Mouse (Mus musculus): ENCODE data around the gene Fam166a.

The Fam166a gene

DNA sequence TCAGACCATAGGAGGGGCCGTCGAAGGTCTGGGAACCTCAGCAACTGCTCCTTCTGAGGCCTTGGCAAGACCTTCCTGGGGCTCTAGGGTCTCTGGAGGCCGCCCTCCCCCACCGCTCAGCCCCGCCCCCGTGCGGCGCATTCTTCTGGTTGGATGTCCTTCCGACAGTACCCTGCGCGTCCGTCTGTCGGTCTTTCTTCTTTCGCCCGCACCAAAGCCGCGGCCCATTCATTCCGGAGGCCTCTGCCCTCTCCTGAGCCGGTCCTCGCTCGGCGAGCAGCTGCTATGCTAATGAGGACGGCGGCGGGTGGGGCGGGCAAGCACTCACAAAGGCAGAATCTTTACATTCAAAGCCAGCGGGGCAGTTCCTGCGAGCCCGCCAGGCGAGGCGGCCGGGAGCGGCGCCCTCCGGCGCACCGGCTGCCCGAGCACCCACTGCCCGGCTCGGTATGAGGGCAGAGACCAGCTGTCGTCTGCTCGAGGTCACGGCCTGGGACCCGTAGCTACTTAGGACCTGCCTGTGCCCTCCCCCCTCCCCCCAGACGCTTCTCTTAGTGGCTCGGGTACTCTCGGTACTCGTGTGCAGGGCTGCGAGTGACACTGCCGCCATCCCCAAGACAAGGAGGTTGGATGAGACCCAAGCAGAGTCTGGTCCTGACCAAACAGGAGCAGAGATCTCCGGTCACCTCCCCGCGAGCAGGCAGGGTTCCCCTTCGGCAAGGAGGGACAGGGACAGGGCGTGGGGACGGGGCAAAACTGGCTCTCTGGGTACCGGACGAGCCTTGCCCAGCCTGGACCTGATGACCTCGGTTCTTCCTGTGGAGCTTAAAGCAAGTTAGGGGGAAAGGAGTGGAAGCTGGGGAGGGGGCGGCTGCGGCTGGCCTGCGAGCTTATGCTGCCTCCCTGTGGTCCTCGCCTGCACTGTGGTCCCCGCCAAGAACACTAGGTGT, 32.6 kb upstream of the Fam166a start:
- DNase-seq (ENCODE audit: low spot score in 2 of 2) = peak; percentile 52 to 74

DNA sequence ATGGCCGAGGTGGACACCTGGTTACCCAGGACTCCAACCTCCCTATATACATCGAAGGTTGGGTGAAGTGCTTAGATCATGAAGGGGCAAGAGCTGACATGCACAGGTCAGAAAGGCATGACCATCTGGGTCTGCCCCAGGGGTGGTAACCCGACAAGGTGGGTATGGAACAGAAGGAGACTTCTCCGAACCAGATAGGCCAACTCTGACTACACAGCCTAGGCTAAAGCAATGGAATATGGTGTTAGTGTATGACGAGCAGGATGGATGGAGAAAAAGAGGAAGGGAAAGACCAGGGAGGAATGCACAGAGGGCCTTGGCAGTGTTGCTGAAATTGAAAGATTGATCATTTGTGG, 32.0 kb upstream of the Fam166a start:
- no peak for DNase-seq (ENCODE audit: low spot score in 2 of 2)

DNA sequence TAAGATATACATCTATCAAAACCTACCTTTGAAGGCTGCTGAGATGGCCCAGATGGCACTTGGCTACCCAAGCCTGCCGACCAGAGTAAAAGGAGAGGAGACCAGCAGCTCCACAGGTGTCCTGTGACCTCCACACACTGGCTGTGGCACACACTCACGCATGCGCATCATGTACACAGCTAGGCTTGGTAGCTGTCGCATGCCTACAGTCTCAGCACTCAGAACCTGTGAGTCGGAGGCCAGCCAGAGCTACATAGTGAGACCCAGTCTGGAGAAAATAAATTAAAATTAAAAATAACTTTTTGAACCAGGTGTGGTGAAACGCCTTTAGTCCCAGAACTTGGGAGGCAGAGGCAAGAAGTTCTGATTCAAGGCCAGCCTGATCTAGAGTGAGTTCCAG, 30.7 kb upstream of the Fam166a start:
- DNase-seq (ENCODE audit: low spot score in 2 of 2) = no peak

- peak; percentile 67 to 86 for DNase-seq (ENCODE audit: low spot score in 2 of 2)
Observed at GRCm38 (mm10) chr2:25193330-25193770, 25.2 kb upstream of the Fam166a start.

DNA sequence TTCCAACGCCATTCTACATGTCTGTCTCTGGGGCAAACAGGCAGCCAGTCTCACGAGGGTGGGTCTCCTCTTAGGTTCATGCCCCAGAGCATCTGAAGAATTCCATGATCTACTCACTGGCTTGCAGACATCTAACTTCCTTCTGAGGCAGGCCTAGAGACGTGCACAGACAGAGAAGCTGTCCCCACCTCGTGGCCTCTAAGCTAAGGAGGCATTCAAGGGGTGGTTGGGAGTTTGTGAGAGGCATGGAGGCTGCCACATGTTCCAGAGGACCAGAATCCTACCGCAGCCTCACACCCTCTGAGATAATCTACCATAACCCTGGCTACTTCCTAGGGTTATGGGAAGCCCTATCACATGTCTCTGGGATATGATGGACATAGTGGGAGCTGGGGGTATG, 24.5 kb upstream of the Fam166a start:
- no peak for DNase-seq (ENCODE audit: low spot score in 2 of 2)

DNA sequence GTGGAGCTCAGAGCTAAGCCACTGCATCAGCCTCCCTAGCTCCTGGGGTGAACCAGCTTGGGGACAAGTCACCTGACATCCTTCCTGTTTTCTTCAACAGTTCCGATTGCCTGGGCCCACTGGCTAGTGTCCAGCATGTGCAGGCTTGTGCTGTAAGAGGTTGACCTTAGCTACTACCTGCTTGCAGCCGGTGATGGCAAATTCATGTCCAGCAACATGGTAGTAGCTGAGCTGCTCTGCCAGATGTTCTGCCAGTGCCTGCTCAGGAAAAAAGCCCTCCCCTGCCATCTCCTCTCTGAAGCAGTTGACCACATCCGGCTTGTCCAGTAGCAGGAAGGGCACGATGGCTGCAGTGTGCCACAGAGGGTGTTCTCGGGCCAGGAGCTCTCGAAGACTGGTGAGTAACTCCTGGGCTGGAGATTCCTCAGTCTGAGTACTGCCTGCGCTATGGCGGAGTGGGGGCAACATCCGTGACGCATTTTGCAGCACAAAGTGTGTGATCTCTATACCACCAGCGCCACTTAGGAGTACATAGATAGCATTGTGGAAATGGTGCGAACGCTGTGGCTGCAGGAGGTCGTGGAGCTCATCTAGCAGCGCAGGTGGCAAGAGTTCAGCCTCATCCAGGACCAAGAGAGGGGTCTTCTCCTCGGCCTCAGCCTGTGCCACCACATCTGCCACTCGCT, 23.9 kb upstream of the Fam166a start:
- DNase-seq (ENCODE audit: low spot score in 2 of 2) = peak; percentile 45 to 48

DNA sequence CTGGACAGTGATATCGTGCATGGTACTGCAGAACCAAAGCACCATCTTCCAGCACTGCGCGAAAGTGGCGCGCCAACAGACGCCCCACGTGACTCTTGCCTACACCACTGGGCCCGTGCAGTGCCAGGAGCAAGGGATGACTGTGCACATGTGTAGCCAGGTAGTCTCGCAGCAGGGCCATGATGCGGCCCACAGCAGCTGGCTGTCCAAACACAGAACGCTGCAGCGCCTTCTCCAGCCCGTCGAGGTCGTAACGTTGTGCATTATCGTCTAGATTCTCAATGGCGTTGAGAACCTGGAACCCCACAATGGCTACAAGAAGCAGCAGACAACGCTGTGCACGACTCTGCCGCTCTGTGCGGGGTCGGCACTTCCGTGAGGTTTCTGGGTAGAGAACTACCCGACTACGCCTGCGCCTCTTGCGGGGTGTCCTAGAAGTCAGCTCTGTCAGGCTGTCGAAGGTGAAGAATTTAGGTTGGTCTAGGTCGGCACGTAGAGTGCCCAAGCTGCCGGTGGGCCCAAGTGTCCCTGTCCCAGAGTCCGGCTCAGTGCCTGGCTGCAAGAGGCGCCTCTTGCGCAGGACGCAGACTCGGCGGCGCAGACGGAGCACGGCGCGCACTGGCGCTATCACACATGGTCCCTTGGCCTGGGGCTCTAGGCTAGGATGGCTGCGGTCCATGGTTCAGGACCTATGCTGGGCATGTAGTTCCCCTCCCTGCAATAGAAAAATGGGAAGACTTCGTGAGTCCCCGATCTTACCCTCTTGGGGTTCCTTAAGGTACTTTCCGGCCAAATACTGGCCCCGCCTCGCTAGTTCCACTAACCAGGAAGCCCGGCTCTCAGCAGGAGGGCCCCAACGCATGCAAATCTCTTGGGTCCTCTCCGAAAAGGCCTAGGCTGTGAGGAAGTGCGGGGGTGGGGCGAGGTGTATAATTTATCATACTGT, 23.1 kb upstream of the Fam166a start:
- peak; percentile 65 to 88 for DNase-seq (ENCODE audit: low spot score in 2 of 2)

DNA sequence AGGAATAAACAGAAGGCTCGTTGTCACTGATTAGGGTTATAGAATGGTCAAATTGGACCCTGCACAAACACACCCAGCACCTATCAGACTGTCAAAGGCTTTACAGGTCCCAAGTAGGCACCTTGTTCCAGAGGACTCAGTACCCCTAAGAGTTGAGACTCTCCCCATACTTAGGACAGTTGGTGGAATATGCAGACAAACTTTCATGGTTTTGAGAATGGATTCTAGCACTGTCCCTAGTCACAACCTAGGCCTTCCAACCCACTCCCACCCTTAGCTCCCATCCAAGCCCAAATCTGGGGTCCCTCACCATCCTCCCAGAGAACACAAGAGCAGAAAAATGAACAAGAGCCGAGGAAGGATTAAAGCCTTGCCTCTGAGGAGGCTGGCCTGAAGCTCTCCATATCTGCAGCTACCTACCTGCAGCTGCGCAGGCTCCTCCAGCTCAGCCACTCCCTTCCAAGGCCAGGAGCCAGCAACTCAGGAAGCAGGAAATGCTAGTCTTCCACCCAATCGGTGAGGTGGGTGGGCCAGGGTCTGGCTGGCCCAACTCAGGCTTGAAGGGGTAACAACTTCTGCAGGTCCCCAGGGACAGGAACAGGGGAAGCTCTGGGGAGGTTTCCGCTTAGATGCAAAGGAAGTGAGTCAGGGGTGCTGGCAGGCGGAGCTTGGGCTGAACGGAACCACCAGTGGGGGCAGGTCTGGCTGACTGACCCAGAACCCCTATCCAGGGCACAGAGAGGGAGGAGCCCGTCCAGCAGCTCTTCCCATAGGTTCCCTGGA, 22.2 kb upstream of the Fam166a start, which contains the start of gene Tor4a:
Gene Tor4a (minus strand): TSS at position 715 of the 783 bp plus-strand sequence.
- DNase-seq (ENCODE audit: low spot score in 2 of 2) = peak; percentile 62 to 83

DNA sequence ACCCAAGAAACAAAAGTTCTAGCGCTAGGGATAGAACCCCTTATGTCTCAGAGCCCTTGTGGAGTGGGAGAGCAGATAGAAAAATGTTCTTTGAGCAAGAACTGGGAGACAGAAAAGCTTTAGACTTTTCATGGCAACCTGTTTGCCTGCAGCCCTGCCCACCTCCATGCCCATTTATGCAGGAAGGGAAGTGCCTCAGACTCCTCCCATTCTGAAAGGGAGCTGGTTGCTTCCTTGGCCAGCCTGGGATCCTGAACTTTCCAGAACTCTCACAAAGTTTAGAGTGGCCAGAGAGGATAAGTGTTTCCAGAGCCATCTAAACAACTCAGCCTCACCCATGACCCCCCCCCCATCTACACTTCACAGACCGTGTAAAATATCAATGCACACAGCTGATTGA, 21.4 kb upstream of the Fam166a start:
- no peak for DNase-seq (ENCODE audit: low spot score in 2 of 2)

GRCm38 (mm10) chr2:25197946-25198345, 20.6 kb upstream of the Fam166a start:
- DNase-seq (ENCODE audit: low spot score in 2 of 2) = no peak

DNA sequence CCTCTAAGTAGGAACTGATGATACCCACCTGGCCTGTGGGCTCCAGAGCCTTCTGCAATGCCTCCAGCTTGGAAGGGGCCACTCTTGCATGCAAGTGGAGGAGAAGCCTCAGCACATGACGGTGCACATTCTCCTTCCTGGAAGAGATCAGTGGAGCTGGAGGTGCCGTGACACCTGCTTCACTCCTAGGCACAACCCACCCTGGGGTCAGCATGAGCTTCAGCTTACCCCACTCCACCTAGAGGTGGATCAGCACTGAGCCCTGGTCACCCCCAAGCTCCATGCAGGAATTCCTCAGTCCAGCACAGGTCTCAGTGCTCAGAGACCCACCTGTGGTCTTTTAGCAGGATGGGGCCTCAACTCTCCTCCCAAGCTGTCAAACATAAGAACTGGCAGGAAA, 17.9 kb upstream of the Fam166a start:
- no peak for DNase-seq (ENCODE audit: low spot score in 2 of 2)

DNA sequence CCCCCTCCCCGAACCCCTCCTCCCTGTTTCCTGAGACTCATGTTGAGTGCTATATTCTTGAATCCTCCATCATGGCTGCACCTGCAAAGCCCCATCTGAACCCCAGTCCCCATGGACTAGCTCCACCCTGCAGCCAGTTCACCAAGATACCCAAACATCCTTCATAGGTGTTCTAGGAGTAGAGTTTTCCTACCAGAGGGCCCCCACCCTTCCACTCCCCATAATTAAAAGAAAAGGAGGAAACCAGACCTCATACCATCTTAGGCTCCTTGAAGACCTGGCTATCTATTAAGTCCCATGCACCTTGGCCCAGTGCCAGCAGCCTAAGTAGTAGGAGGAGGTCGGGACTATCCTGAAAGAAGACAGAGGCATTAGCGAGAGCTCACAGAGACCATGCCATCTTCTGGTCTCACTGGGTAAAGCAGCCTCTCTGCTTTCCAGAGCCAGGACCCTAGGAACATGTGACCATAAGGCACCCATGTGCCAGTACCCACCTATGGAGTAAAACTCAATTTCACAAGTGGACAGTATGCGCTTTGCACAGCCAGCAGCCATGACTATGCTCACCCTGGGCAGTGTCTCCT, 14.8 kb upstream of the Fam166a start:
- peak in 1 of 2 experiments; percentile 75 for DNase-seq (ENCODE audit: low spot score in 2 of 2)

DNA sequence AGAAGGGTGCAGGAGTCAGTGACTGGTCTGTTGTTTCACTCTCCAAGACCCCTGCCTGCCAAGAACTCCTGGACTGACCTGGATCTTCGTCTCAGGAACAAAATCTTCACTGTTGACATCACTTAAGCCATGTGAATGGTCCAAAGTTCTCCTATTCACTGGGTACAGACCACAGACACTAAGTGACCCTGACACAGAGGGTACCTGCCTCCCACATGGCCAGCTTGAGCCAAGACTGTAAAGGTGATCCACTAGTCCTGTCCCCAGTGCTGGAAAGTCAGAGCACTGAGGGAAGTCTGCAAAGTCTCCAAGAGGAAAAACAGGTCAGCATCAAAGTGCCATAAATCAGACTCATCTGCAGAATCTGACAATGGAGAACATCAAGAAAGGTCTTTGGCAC, 11.0 kb upstream of the Fam166a start:
- DNase-seq (ENCODE audit: low spot score in 2 of 2) = no peak

DNA sequence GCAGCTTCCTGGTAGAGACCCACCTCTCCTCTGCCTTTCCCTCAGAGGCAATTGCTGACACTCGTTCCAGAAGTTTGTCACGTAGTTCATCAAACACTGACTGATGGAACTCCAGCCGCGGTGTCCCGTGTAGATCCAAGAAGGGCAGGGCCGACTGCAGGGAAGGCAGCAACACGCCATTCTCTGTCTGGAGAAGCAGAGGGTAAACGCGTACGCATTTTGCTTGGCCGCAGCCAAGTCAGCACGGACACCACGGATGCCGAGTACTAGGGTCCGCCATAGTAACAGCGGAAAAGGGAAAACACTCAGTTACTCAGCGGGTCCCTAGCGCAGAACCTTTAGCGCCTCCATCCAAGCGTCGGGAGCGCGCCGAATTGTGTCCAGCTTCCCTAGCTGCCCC, 7.9 kb upstream of the Fam166a start:
- DNase-seq (ENCODE audit: low spot score in 2 of 2) = peak in 1 of 2 experiments; percentile 38

DNA sequence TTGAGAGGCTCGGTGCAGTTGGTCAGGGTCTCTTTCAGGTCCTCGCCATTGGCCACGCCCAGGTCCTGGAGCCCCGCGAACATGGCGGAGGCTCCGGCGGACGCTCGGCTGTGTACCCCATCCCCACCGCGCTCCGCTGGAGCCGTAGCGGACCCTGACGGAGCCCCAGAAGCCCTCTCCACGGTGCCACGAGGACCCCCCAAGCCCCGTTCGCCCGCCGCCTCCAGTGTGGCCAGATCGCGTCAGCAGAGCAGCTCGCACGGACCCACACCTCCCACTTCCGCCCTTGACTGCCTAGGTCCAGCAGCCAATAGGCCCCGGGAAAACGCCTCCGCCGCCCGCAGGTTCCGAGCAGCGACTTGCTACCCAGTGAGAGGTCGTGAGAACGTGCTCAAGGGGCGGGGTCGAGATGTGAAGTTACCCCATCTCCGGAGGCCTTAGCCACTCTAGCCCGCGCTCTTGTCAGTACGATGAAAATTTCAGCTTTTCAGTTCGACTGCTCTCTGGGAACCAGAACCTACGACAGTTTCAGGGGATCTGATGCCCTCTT, 7.3 kb upstream of the Fam166a start, which contains the start of gene Nelfb:
Gene Nelfb (minus strand): TSS at position 369 of the 550 bp plus-strand sequence.
- peak; percentile 94 to 95 for DNase-seq (ENCODE audit: low spot score in 2 of 2)

- DNase-seq (ENCODE audit: low spot score in 2 of 2) = no peak
Observed at GRCm38 (mm10) chr2:25213266-25213865, 5.2 kb upstream of the Fam166a start.

GRCm38 (mm10) chr2:25214444-25214843, 4.1 kb upstream of the Fam166a start, which contains the start of gene Stpg3:
Stpg3 (minus strand) TSS chr2:25214637.
- no peak for DNase-seq (ENCODE audit: low spot score in 2 of 2)

DNA sequence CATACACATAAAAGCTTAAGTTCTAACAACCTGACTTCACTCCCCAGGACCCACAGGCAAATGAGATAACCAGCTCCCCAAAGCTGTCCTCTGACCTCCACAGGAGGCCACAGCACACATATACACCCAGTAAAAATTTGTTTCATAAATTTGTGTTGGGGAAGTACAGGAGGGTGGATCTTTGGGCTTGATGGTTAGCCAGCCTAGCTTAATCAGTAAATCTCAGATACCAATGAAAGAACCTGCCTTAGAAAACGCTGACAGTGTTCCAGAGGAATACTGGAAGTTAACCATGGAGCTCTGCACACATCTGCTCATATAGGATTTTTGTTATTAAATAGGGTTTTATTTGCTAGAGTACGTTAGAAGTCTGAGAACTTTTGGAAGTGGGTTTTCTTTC, 879 bp upstream of the Fam166a start:
- DNase-seq (ENCODE audit: low spot score in 2 of 2) = no peak

DNA sequence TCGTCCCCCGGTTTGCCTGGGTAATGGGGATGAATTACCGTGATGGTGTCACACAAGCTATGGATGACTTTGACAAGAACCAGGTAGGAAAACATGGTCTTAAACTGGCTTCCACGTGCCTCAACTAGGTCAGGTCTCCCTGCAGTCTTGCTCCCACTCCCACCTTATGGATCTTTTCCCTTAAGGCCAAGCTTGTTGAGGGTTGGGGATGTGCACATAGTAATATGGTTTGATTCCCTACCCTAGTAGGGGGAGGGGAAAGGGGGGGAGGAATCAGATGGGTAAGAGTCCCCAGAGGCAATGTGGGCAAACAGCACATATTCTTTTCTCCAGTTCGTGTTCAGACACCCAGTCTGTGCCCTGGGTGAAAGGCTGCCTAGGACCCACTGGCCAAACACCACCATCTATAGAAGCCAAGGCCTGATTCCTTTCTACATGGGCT, 2.8 kb downstream of the Fam166a start:
- DNase-seq (ENCODE audit: low spot score in 2 of 2) = no peak
